Mouse (Mus musculus) liver, postnatal 0 days (tissue): ENCODE results near the gene Adcy4. TPM values are rescaled to one million over a fixed set of nuclear protein-coding genes. Genes with fewer than 3 reads are reported as not detected.

Source experiments
- ATAC-seq: fragments of 200-750 bp; cut with Nextera tagmentation; 2 replicates; pipeline ENCODE4 v1.8.0; 2017; ENCODE audit warnings: mild to moderate bottlenecking, moderate library complexity
- DNase-seq: peaks from one replicate; pipeline ENCODE4 v3.0.0-alpha.2; 2016
- H3K27ac ChIP-seq: fragments of 300-500 bp; sonication (generic); 2 replicates; pipeline ENCODE4 v1.5.1; 2014; ENCODE audit warnings: antibody characterized with exemption, moderate library complexity, mild to moderate bottlenecking, low read depth
- H3K27me3 ChIP-seq: fragments of 300-500 bp; sonication (generic); 2 replicates; pipeline ENCODE4 v1.6.1; 2014; ENCODE audit warnings: low read length, control low read depth, mixed read lengths; ENCODE audit not compliant: insufficient read depth
- H3K36me3 ChIP-seq: fragments of 300-500 bp; sonication (generic); replicated peaks from 2 replicates; pipeline ENCODE4 v1.6.1; 2014; ENCODE audit warnings: mild to moderate bottlenecking, control low read depth, low read length, moderate library complexity, mixed read lengths; ENCODE audit not compliant: insufficient read depth
- H3K4me1 ChIP-seq: fragments of 300-500 bp; sonication (generic); 2 replicates; pipeline ENCODE4 v1.6.1; 2014; ENCODE audit warnings: antibody characterized with exemption, mild to moderate bottlenecking, control low read depth; ENCODE audit not compliant: insufficient read depth
- H3K4me2 ChIP-seq: fragments of 300-500 bp; sonication (generic); 2 replicates; pipeline ENCODE4 v1.6.1; 2014; ENCODE audit warnings: low read depth, mild to moderate bottlenecking, low read length, moderate library complexity, mixed read lengths
- H3K4me3 ChIP-seq: fragments of 300-500 bp; sonication (generic); 2 replicates; pipeline ENCODE4 v1.5.1; 2014; ENCODE audit warnings: low read depth, low read length
- H3K9ac ChIP-seq: fragments of 300-500 bp; sonication (generic); replicated peaks from 2 replicates; pipeline ENCODE4 v1.6.1; 2014; ENCODE audit warnings: mild to moderate bottlenecking, moderate library complexity
- H3K9me3 ChIP-seq: fragments of 300-500 bp; sonication (generic); 2 replicates; pipeline ENCODE4 v1.6.1; 2016; ENCODE audit warnings: mild to moderate bottlenecking, control low read depth, low read length, mixed read lengths
- CTCF ChIP-seq: sonication (generic); IDR thresholded peaks from 2 replicates; pipeline ENCODE4 v1.5.1; 2016; ENCODE audit warnings: antibody characterized with exemption, low read depth
- EP300 ChIP-seq: IDR thresholded peaks from 2 replicates; pipeline ENCODE4 v1.6.1; 2016; ENCODE audit warnings: antibody characterized with exemption, low read depth, mild to moderate bottlenecking
- WGBS: fragments of 180-500 bp; shearing (Covaris S2); extraction: QIAGEN DNeasy Blood & Tissue Kit; methylation state at CpG from one replicate; pipeline ENCODE4 v1.1.7; 2014; ENCODE audit not compliant: insufficient replicate concordance; 5-methylcytosine and 5-hydroxymethylcytosine counted together
- polyA plus RNA-seq: library from polyadenylated mRNA; unstranded; fragments of >200 nt; fragmentation: Nextera tagmentation; extraction: Ambion mirVana; gene quantifications from 2 replicates; pipeline ENCODE4 v1.2.1, GENCODE M21; 2015

The Adcy4 gene
- polyA plus RNA-seq, 1 experiment from 2014 or later, result 1.7 TPM

DNA sequence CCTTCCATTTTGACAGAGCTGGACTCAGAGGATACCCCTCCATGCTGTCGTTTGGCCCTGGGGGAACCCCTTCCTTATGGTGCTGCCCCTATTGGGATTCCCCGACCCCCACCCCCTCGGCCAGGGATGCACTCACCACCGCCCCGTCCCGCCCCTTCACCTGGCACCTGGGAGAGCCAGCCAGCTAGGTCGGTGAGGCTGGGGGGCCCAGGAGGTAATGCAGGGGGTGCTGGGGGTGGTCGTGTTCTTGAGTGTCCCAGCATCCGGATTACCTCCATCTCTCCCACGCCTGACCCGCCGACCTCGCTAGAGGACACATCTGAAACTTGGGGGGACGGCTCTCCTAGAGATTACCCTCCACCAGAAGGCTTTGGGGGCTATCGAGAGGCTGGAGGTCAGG is 42.2 kb upstream of the Adcy4 start:
- H3K4me1 ChIP-seq, result peaks cover 15% of the 10 kb centered on the region
- H3K9ac ChIP-seq, result no peak overlapping the region

GRCm38 (mm10) chr14:55825216-55826051 is 41.5 kb upstream of the Adcy4 start:
- H3K4me1 ChIP-seq, result peaks cover 15% of the 10 kb centered on the region
- no peak for TF ChIP-seq EP300
- TF ChIP-seq CTCF, result no peak; the same call in 1 of the 2 replicates
- ATAC-seq (no peak), DNase-seq (no peak)
- no peaks in the 10 kb centered on the region for H3K36me3 ChIP-seq
- no peak overlapping the region; the same call in 1 of the 2 replicates for H3K9ac ChIP-seq
- H3K27me3 ChIP-seq, result peaks cover 52% of the 10 kb centered on the region
- H3K4me2 ChIP-seq, result peak overlapping the region; percentile 54
- no peak overlapping the region for H3K27ac ChIP-seq
- H3K9me3 ChIP-seq, result no peaks in the 10 kb centered on the region
- 4% methylated on average over 13 of the region's 37 CpGs for WGBS
- H3K4me3 ChIP-seq, result peak overlapping the region; percentile 23

More for the DNA sequence above, 42.2 kb upstream of the Adcy4 start:
- Histone ChIP-seq H3K27me3 (peaks cover 52% of the 10 kb centered on the region), H3K4me2 (no peak overlapping the region), H3K4me3 (0 out of 2 replicates have a peak overlapping the region, but pooled peaks have one; percentile 2), H3K9me3 (no peaks in the 10 kb centered on the region), H3K36me3 (no peaks in the 10 kb centered on the region), H3K27ac (no peak overlapping the region)
- ATAC-seq, result no peak
- TF ChIP-seq CTCF, result no peak
- TF ChIP-seq EP300, result no peak
- 10% methylated on average over 15 of the region's 15 CpGs for WGBS
- no peak for DNase-seq

DNA sequence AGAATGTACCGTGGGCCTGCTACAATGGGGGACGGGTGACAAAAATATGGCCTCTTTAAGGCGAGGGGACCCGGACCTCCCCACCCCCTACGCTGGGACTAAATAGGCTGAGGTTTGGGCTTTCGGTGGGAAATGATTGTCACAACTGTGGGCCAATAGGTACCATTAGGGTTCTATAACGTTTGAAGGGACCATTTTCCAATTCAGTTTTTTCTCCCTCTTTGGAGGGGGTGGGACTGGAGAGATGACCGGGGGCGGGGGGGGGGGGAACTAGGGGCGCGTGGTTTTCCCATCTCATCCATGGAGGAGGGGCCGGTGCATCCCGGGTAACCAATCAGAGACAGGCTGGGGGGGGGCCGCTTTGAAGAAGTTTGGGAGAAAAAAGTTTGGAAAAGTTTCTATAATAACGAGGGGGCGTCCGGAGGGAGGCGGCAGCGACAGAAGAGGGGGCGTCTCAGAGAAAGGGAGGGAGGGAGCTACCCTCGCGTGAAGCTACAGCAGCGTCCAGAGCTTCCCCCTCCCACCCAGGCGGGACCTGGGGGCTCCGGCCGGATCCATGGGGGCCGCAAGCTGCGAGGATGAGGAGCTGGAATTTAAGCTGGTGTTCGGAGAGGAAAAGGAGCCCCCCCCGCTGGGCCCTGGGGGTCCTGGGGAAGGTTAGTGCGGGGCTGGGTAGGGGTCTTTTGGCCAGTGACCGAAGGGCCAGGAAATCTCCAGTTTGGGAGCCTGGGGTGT is 40.8 kb upstream of the Adcy4 start:
- ATAC-seq, result no peak
- no peak overlapping the region; the same call in 1 of the 2 replicates for H3K9ac ChIP-seq
- no peak overlapping the region for H3K27ac ChIP-seq
- peaks cover 15% of the 10 kb centered on the region for H3K4me1 ChIP-seq
- peak overlapping the region; percentile 61 for H3K4me3 ChIP-seq
- H3K9me3 ChIP-seq, result no peaks in the 10 kb centered on the region
- TF ChIP-seq EP300 (no peak), CTCF (no peak)
- no peaks in the 10 kb centered on the region for H3K36me3 ChIP-seq
- DNase-seq, result no peak
- 7% methylated on average over 31 of the region's 32 CpGs for WGBS
- H3K4me2 ChIP-seq, result peak overlapping the region; percentile 95
- H3K27me3 ChIP-seq, result peaks cover 52% of the 10 kb centered on the region

DNA sequence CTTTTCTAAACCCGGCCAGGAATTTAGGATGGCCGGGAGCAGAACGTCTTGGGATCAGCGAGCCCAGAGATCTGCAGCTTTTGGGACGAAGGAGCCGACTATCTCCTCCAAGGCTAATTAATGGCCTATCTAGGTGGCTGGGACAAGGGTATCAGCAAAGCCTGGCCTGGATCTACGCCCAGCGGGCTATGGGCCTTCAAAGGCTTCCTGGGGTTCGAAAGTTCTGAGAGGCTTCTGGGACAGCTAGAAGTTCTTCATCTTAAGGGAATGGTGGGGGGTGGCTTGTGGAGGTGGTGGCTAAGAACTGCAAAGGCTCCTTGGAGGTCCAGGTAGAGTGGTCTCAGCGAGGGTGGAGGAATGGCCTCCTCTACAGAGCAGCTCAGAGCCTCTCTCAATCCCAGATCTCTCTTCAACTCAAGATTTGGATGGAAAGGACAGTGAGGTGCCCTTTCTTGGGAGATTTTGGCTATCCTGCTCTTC is 40.1 kb upstream of the Adcy4 start:
- no peak for DNase-seq
- ATAC-seq, result no peak
- WGBS, result 17% methylated on average over 10 of the region's 10 CpGs

DNA sequence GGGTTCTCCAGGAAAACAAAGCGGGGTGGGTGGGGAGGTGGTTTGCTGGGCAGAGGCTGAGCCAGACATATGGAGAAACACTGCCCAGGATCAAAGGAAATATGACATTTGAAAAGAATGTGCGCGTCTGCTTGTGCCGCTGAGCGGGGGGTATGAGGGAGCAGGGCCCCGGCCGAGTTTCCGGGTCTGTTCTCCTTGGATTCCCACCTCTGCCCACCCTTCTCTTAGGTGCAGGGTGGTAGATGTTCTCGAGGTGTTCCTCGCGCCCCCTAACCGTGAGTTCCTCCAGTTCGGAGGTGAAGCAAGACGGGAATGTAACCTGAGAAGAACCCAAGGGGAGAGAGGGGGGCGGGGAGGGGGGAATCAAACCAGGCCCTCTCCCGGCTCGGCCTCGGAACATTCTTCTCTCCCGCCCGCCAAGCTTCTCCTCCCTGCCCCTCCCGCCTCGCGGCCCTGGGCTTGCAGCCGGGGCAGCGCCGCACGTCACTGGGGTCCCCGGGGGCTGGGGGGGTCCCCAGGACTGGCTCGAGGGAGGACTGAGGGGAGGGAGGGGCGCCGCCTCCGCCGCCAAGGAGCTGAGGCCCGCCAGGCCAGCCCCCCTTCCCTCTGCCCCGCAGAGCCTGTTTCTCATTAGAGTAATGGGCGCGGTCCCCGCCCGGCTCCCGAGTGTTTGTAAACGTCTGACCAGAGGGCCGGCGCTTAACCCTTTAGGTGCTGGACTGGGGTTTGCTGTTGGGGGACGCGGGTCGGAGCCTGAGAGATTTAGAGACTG is 39.3 kb upstream of the Adcy4 start, which contains the start of gene Nfatc4:
Gene Nfatc4, plus strand, starts transcription at position 154 of the 772 bp plus-strand sequence.
- H3K27ac ChIP-seq, result peak within 1 kb of the TSS; percentile 52; the same call in 1 of the 2 replicates
- ATAC-seq, result peak; percentile 35

More for the DNA sequence above, 40.1 kb upstream of the Adcy4 start:
- peak overlapping the region; percentile 52; the same call in 1 of the 2 replicates for H3K27ac ChIP-seq
- no peak for TF ChIP-seq CTCF
- TF ChIP-seq EP300, result no peak
- H3K4me3 ChIP-seq, result peak overlapping the region; percentile 61
- H3K4me2 ChIP-seq, result peak overlapping the region; percentile 95
- H3K4me1 ChIP-seq, result peaks cover 15% of the 10 kb centered on the region
- H3K27me3 ChIP-seq, result peaks cover 52% of the 10 kb centered on the region
- no peaks in the 10 kb centered on the region for H3K36me3 ChIP-seq
- no peaks in the 10 kb centered on the region for H3K9me3 ChIP-seq
- peak overlapping the region; percentile 69; the same call in 1 of the 2 replicates for H3K9ac ChIP-seq

More for the DNA sequence above, 39.3 kb upstream of the Adcy4 start, which contains the start of gene Nfatc4:
- Histone ChIP-seq H3K36me3 (no peaks in the 10 kb centered on the region), H3K27me3 (peaks cover 47% of the 10 kb centered on the region), H3K9me3 (no peaks in the 10 kb centered on the region), H3K9ac (peak within 1 kb of the TSS; percentile 69), H3K4me1 (peaks cover 15% of the 10 kb centered on the region), H3K4me3 (peak within 1 kb of the TSS; percentile 61), H3K4me2 (peak within 1 kb of the TSS; percentile 95)
- no peak for TF ChIP-seq CTCF
- TF ChIP-seq EP300, result no peak
- 3% methylated on average over 38 of the region's 46 CpGs for WGBS
- DNase-seq, result peak; percentile 49
